Mouse (Mus musculus) limb, embryonic 14.5 days (tissue): ENCODE data around the gene Zdhhc14. TPM values are rescaled to one million over a fixed set of nuclear protein-coding genes. Genes with fewer than 3 reads are reported as not detected.

Experiments
- ATAC-seq: fragments of 200-750 bp; cut with Nextera tagmentation; 2 replicates; pipeline ENCODE4 v1.8.0; 2017; ENCODE audit warnings: low read depth, moderate number of reproducible peaks, moderate TSS enrichment; ENCODE audit not compliant: low FRiP score
- DNase-seq: peaks from one replicate; pipeline ENCODE4 v3.0.0-alpha.2; 2015; ENCODE audit warnings: low spot score
- H3K27ac ChIP-seq: fragments of 300-500 bp; sonication (generic); replicated peaks from 2 replicates; pipeline ENCODE4 v1.5.1; 2014; ENCODE audit warnings: low read depth, mild to moderate bottlenecking, low read length, moderate library complexity, mixed read lengths
- H3K27me3 ChIP-seq: fragments of 300-500 bp; sonication (generic); 2 replicates; pipeline ENCODE4 v1.6.1; 2014; ENCODE audit warnings: low read length, mixed read lengths; ENCODE audit not compliant: control insufficient read depth, insufficient read depth
- H3K36me3 ChIP-seq: fragments of 300-500 bp; sonication (generic); 2 replicates; pipeline ENCODE4 v1.6.1; 2014; ENCODE audit warnings: mild to moderate bottlenecking, low read length, moderate library complexity, mixed read lengths; ENCODE audit not compliant: control insufficient read depth, insufficient read depth
- H3K4me1 ChIP-seq: fragments of 300-500 bp; sonication (generic); 2 replicates; pipeline ENCODE4 v1.6.1; 2014; ENCODE audit warnings: antibody characterized with exemption, low read length, mixed read lengths; ENCODE audit not compliant: control insufficient read depth, insufficient read depth
- H3K4me2 ChIP-seq: fragments of 300-500 bp; sonication (generic); replicated peaks from 2 replicates; pipeline ENCODE4 v1.6.1; 2014; ENCODE audit warnings: low read depth, mild to moderate bottlenecking, low read length, moderate library complexity; ENCODE audit not compliant: severe bottlenecking
- H3K4me3 ChIP-seq: fragments of 300-500 bp; sonication (generic); replicated peaks from 2 replicates; pipeline ENCODE4 v1.5.1; 2014; ENCODE audit warnings: low read length
- H3K9ac ChIP-seq: fragments of 300-500 bp; sonication (generic); 2 replicates; pipeline ENCODE4 v1.6.1; 2014; ENCODE audit warnings: mild to moderate bottlenecking, low read depth, low read length, moderate library complexity; ENCODE audit not compliant: severe bottlenecking
- H3K9me3 ChIP-seq: fragments of 300-500 bp; sonication (generic); 2 replicates; pipeline ENCODE4 v1.6.1; 2016; ENCODE audit warnings: low read length; ENCODE audit not compliant: control insufficient read depth
- POLR2A ChIP-seq: fragments of 200-500 bp; IDR thresholded peaks from 2 replicates; pipeline ENCODE4 v1.8.0; 2012; ENCODE audit warnings: inconsistent platforms, mild to moderate bottlenecking, moderate library complexity, borderline replicate concordance; ENCODE audit not compliant: insufficient read depth, insufficient read length; ENCODE audit errors: extremely low read depth
- WGBS: fragments of 180-500 bp; shearing (Covaris S2); extraction: QIAGEN DNeasy Blood & Tissue Kit; methylation state at CpG from one replicate; pipeline ENCODE4 v1.1.7; 2014; 5-methylcytosine and 5-hydroxymethylcytosine counted together
- polyA plus RNA-seq, 2 experiments: library from polyadenylated mRNA; depleted of rRNA in 1 of 2; stranded (reverse) in 1 of 2; unstranded in 1 of 2; fragments of >200 nt; fragmentation: Nextera tagmentation in 1 of 2; extraction: Ambion mirVana in 1 of 2; gene quantifications; 2 replicates each; pipeline versions ENCODE4 v1.2.1 to v1.2.3; 2012 to 2014

Zdhhc14 gene
- polyA plus RNA-seq, 2 experiments = 3.0 to 4.3 TPM

GRCm38 (mm10) chr17:5729587-5730125 lies 237.3 kb downstream of the Zdhhc14 start:
- ATAC-seq = no peak
- 33% methylated on average over 4 of the region's 4 CpGs for WGBS

GRCm38 (mm10) chr17:5730538-5730937 lies 238.2 kb downstream of the Zdhhc14 start:
- no peak for ATAC-seq
- no peak overlapping the region for H3K4me2 ChIP-seq
- H3K27ac ChIP-seq = no peak overlapping the region
- H3K9ac ChIP-seq = no peak overlapping the region
- WGBS = 89% methylated on average over 5 of the region's 5 CpGs
- no peaks in the 10 kb centered on the region for H3K36me3 ChIP-seq
- no peaks in the 10 kb centered on the region for H3K27me3 ChIP-seq
- no peak for DNase-seq
- no peak overlapping the region for H3K4me3 ChIP-seq
- no peak for TF ChIP-seq POLR2A
- no peaks in the 10 kb centered on the region for H3K9me3 ChIP-seq
- H3K4me1 ChIP-seq = no peaks in the 10 kb centered on the region

More at GRCm38 (mm10) chr17:5729587-5730125, 237.3 kb downstream of the Zdhhc14 start:
- no peak for DNase-seq
- Histone ChIP-seq H3K4me1 (no peaks in the 10 kb centered on the region), H3K27ac (no peak overlapping the region), H3K36me3 (no peaks in the 10 kb centered on the region), H3K4me2 (no peak overlapping the region), H3K9me3 (no peaks in the 10 kb centered on the region), H3K4me3 (no peak overlapping the region), H3K27me3 (no peaks in the 10 kb centered on the region), H3K9ac (no peak overlapping the region)
- no peak for TF ChIP-seq POLR2A

GRCm38 (mm10) chr17:5733400-5733799 lies 241.0 kb downstream of the Zdhhc14 start:
- Histone ChIP-seq H3K4me1 (no peaks in the 10 kb centered on the region), H3K27ac (no peak overlapping the region), H3K36me3 (no peaks in the 10 kb centered on the region), H3K9ac (no peak overlapping the region), H3K4me2 (no peak overlapping the region), H3K27me3 (no peaks in the 10 kb centered on the region), H3K4me3 (no peak overlapping the region), H3K9me3 (no peaks in the 10 kb centered on the region)
- ATAC-seq (no peak), DNase-seq (no peak)
- no peak for TF ChIP-seq POLR2A
- 24% methylated on average over 7 of the region's 7 CpGs for WGBS

- H3K9ac ChIP-seq = no peak overlapping the region
- ATAC-seq = no peak
- H3K36me3 ChIP-seq = no peaks in the 10 kb centered on the region
- no peak overlapping the region for H3K27ac ChIP-seq
- DNase-seq = no peak
- H3K9me3 ChIP-seq = no peaks in the 10 kb centered on the region
- no peak overlapping the region for H3K4me2 ChIP-seq
- no peaks in the 10 kb centered on the region for H3K27me3 ChIP-seq
- no peak overlapping the region for H3K4me3 ChIP-seq
- no peak for TF ChIP-seq POLR2A
- H3K4me1 ChIP-seq = no peaks in the 10 kb centered on the region
- WGBS = 93% methylated on average over 6 of the region's 6 CpGs
Observed at GRCm38 (mm10) chr17:5741061-5741460, 248.7 kb downstream of the Zdhhc14 start.

- TF ChIP-seq POLR2A = no peak
- H3K27ac ChIP-seq = no peak overlapping the region
- H3K9ac ChIP-seq = no peak overlapping the region
- WGBS = 89% methylated on average over 5 of the region's 5 CpGs
- no peaks in the 10 kb centered on the region for H3K4me1 ChIP-seq
- H3K4me2 ChIP-seq = no peak overlapping the region
- no peak overlapping the region for H3K4me3 ChIP-seq
- no peaks in the 10 kb centered on the region for H3K9me3 ChIP-seq
- H3K27me3 ChIP-seq = no peaks in the 10 kb centered on the region
- H3K36me3 ChIP-seq = no peaks in the 10 kb centered on the region
- ATAC-seq (no peak), DNase-seq (no peak)
Observed at GRCm38 (mm10) chr17:5744016-5744415, 251.7 kb downstream of the Zdhhc14 start.

- DNase-seq = no peak
- WGBS = 84% methylated on average over 3 of the region's 3 CpGs
- no peaks in the 10 kb centered on the region for H3K9me3 ChIP-seq
- H3K4me1 ChIP-seq = no peaks in the 10 kb centered on the region
- ATAC-seq = no peak
- H3K4me3 ChIP-seq = no peak overlapping the region
- H3K9ac ChIP-seq = no peak overlapping the region
- H3K27me3 ChIP-seq = no peaks in the 10 kb centered on the region
- H3K36me3 ChIP-seq = no peaks in the 10 kb centered on the region
- TF ChIP-seq POLR2A = no peak
- H3K27ac ChIP-seq = no peak overlapping the region
- no peak overlapping the region for H3K4me2 ChIP-seq
Observed at GRCm38 (mm10) chr17:5746378-5746777, 254.0 kb downstream of the Zdhhc14 start.
